Mouse (Mus musculus) gonadal fat pad, adult 2 months (tissue): ENCODE data around the gene Atg10. TPM values are rescaled to one million over a fixed set of nuclear protein-coding genes. Genes with fewer than 3 reads are reported as not detected.
"Not testable (repeated sequence)": the region's sequence is repeated elsewhere in the genome, so short reads cannot be mapped to it uniquely, and the experiment has no call there.

Experiments used
- DNase-seq: peaks from one replicate; pipeline ENCODE4 v3.0.0-alpha.2; 2012; ENCODE audit warnings: low read depth
- polyA plus RNA-seq: library from polyadenylated mRNA; depleted of rRNA; stranded (reverse); fragments of >200 nt; gene quantifications from 2 replicates; pipeline ENCODE4 v1.2.3, GENCODE M21; 2012

The Atg10 gene
- polyA plus RNA-seq, 1 experiment = 4.7 TPM

- no peak for DNase-seq
Measured at GRCm38 (mm10) chr13:90939192-90939591, 284.6 kb downstream of the Atg10 start.

- no peak for DNase-seq
Measured at GRCm38 (mm10) chr13:90935852-90936251, 287.9 kb downstream of the Atg10 start.

- DNase-seq = peak; percentile 83
Measured at GRCm38 (mm10) chr13:90933256-90933655, 290.5 kb downstream of the Atg10 start.

- DNase-seq = no peak
Measured at GRCm38 (mm10) chr13:90929847-90930246, 293.9 kb downstream of the Atg10 start.

GRCm38 (mm10) chr13:90928266-90928665 lies 295.5 kb downstream of the Atg10 start:
- DNase-seq = not testable (repeated sequence)

GRCm38 (mm10) chr13:90926938-90927633 lies 296.7 kb downstream of the Atg10 start:
- no peak for DNase-seq

- no peak for DNase-seq
Measured at GRCm38 (mm10) chr13:90926125-90926765, 297.5 kb downstream of the Atg10 start.

GRCm38 (mm10) chr13:90925191-90925590 lies 298.6 kb downstream of the Atg10 start:
- no peak for DNase-seq

- no peak for DNase-seq
Measured at GRCm38 (mm10) chr13:90924072-90924471, 299.7 kb downstream of the Atg10 start.

GRCm38 (mm10) chr13:90923617-90924016 lies 300.2 kb downstream of the Atg10 start:
- not testable (repeated sequence) for DNase-seq

GRCm38 (mm10) chr13:90922751-90923612 lies 300.8 kb downstream of the Atg10 start, which contains the start of gene Rps23:
Rps23 (plus strand) TSS chr13:90922958.
- DNase-seq = no peak

- no peak for DNase-seq
Measured at GRCm38 (mm10) chr13:90914721-90915120, 309.0 kb downstream of the Atg10 start.

GRCm38 (mm10) chr13:90913675-90914192 lies 310.0 kb downstream of the Atg10 start:
- DNase-seq = no peak

GRCm38 (mm10) chr13:90912760-90913674 lies 310.8 kb downstream of the Atg10 start:
- DNase-seq = no peak

- DNase-seq = no peak
Measured at GRCm38 (mm10) chr13:90907376-90907775, 316.4 kb downstream of the Atg10 start.

GRCm38 (mm10) chr13:90905176-90905575 lies 318.6 kb downstream of the Atg10 start, which contains the start of gene Atp6ap1l:
Atp6ap1l (minus strand) TSS chr13:90905355.
- no peak for DNase-seq

GRCm38 (mm10) chr13:90896821-90897220 lies 326.9 kb downstream of the Atg10 start:
- no peak for DNase-seq

GRCm38 (mm10) chr13:90896098-90896497 lies 327.7 kb downstream of the Atg10 start:
- DNase-seq = no peak

GRCm38 (mm10) chr13:90894819-90895218 lies 328.9 kb downstream of the Atg10 start:
- DNase-seq = no peak

GRCm38 (mm10) chr13:90890111-90890510 lies 333.7 kb downstream of the Atg10 start:
- DNase-seq = no peak

- DNase-seq = peak; percentile 17
Measured at GRCm38 (mm10) chr13:90886568-90886983, 337.2 kb downstream of the Atg10 start.
